Mouse (Mus musculus) heart, adult 2 months (tissue): ENCODE data around the gene 5430419D17Rik.

Experiments
- CTCF ChIP-seq: fragments of 200-600 bp; IDR thresholded peaks from 2 replicates; pipeline ENCODE4 v1.8.1; 2022; ENCODE audit warnings: antibody characterized with exemption, mild to moderate bottlenecking, moderate library complexity
- EP300 ChIP-seq: fragments of 200-500 bp; IDR thresholded peaks from 2 replicates; pipeline ENCODE4 v1.6.1; 2011; ENCODE audit warnings: low read depth, low read length, control low read depth; ENCODE audit not compliant: insufficient read depth
- POLR2A ChIP-seq: fragments of 200-500 bp; IDR thresholded peaks from 2 replicates; pipeline ENCODE4 v1.6.1; 2011; ENCODE audit warnings: mild to moderate bottlenecking, low read depth, low read length, control low read depth; ENCODE audit not compliant: insufficient read depth

GRCm38 (mm10) chr7:131314493-131314892 is 140.3 kb downstream of the 5430419D17Rik start:
- TF ChIP-seq CTCF (no peak), POLR2A (no peak), EP300 (no peak)
